Mouse (Mus musculus): Measurements from ENCODE around the gene Rmi2.

DNA sequence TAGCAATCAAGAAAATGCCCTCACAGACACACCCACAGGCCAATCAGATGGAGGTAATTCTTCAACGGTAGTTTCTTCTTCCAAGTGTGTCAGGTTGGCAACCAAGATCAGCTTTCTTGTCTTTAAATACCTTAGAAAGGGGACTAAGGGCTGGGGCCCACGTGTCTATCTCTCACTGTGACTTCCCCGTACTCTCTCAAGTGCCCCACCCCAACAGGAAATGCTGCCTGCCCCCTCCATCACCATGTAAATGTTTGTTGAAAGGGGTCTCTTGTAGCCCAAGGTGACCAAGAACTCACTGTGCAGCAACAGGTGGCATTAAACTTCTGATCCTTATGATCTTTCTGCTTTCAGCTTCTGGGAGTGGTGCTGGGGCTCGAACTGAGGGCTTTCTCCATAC lies 21.1 kb upstream of the Rmi2 start:
- TF ChIP-seq POLR2A (IDR thresholded peaks at IDR 0.05; ENCODE audit: extremely low read depth, insufficient read depth, low read length) = no peak
- no peak for TF ChIP-seq CTCF (IDR thresholded peaks at IDR 0.05; ENCODE audit: low read depth, low read length)
